Mouse (Mus musculus) olfactory bulb, adult 2 months (tissue): ENCODE results near the gene Csf3.

Source experiments
- CTCF ChIP-seq: fragments of 200-500 bp; IDR thresholded peaks from 2 replicates; pipeline ENCODE4 v1.5.1; 2012; ENCODE audit warnings: low read depth, mild to moderate bottlenecking, low read length, moderate library complexity; ENCODE audit not compliant: insufficient read depth
- POLR2A ChIP-seq: fragments of 200-500 bp; IDR thresholded peaks from 2 replicates; pipeline ENCODE4 v1.6.1; 2012; ENCODE audit warnings: mild to moderate bottlenecking, low read depth, low read length, moderate library complexity; ENCODE audit not compliant: insufficient read depth

DNA sequence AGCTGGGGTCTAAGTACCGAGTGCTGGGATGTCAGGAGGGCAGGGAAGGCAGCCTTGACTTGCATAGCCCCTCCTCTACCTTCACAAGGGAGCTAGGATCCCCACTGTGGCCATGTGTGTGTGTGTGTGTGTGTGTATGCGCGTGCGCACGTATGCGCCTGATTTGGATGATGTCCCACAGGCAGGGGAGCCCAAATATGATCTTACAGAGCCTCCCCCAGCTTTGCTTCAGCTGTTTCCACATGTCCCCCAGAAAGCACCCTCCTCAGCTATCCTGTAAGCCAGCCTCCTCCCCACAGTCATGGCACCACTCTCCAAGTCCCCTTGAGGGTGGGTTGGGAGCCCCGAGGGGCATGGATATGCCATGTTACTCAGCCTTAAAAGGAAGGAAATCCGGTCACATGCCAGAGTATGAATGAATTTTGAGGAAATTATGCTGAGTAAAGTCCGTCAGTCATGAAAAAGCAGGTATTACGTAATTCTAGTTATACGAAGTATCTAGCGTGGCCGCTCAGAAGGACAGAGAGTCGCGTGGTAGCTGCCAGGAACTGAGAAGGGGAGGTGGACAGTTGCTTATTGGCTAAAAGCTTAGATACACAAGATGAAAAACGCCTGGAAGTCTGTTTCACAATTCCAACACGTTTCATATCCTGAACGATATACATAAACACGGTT is 7.4 kb downstream of the Csf3 start:
- TF ChIP-seq POLR2A (no peak), CTCF (no peak)
